Mouse (Mus musculus) layer of hippocampus, adult 9-10 months (tissue): ENCODE data around the gene Opn4.

ENCODE experiments used
- DNase-seq: peaks from one replicate; pipeline ENCODE4 v3.0.0; 2022; ENCODE audit warnings: low spot score

The Opn4 gene

GRCm38 (mm10) chr14:34599941-34600340, at the start of gene Opn4:
Gene Opn4, minus strand, starts transcription at chr14:34600142.
- DNase-seq, result no peak

- no peak for DNase-seq
Measured at GRCm38 (mm10) chr14:34647870-34648475, 48.0 kb upstream of the Opn4 start.

- DNase-seq, result no peak
Measured at GRCm38 (mm10) chr14:34644140-34644539, 44.2 kb upstream of the Opn4 start.

GRCm38 (mm10) chr14:34635721-34636120, 35.8 kb upstream of the Opn4 start:
- DNase-seq, result no peak

GRCm38 (mm10) chr14:34635192-34635591, 35.2 kb upstream of the Opn4 start:
- DNase-seq, result no peak

- no peak for DNase-seq
Measured at GRCm38 (mm10) chr14:34632722-34633448, 32.9 kb upstream of the Opn4 start.

GRCm38 (mm10) chr14:34626824-34627223, 26.9 kb upstream of the Opn4 start:
- DNase-seq, result no peak

GRCm38 (mm10) chr14:34623531-34624210, 23.7 kb upstream of the Opn4 start:
- DNase-seq, result no peak

- no peak for DNase-seq
Measured at GRCm38 (mm10) chr14:34623074-34623473, 23.1 kb upstream of the Opn4 start.

GRCm38 (mm10) chr14:34620611-34621376, 20.9 kb upstream of the Opn4 start:
- DNase-seq, result no peak

GRCm38 (mm10) chr14:34618808-34619207, 18.9 kb upstream of the Opn4 start:
- no peak for DNase-seq

- peak; percentile 53 for DNase-seq
Measured at GRCm38 (mm10) chr14:34616821-34617220, 16.9 kb upstream of the Opn4 start.

- no peak for DNase-seq
Measured at GRCm38 (mm10) chr14:34615625-34616024, 15.7 kb upstream of the Opn4 start.

GRCm38 (mm10) chr14:34615082-34615481, 15.1 kb upstream of the Opn4 start:
- DNase-seq, result no peak

GRCm38 (mm10) chr14:34614551-34614950, 14.6 kb upstream of the Opn4 start:
- no peak for DNase-seq

GRCm38 (mm10) chr14:34613523-34613922, 13.6 kb upstream of the Opn4 start:
- DNase-seq, result no peak

- no peak for DNase-seq
Measured at GRCm38 (mm10) chr14:34612222-34612621, 12.3 kb upstream of the Opn4 start.

GRCm38 (mm10) chr14:34611591-34611990, 11.6 kb upstream of the Opn4 start:
- DNase-seq, result no peak

- no peak for DNase-seq
Measured at GRCm38 (mm10) chr14:34601910-34602309, 2.0 kb upstream of the Opn4 start.

- no peak for DNase-seq
Measured at GRCm38 (mm10) chr14:34595596-34596255, 4.2 kb downstream of the Opn4 start.

- DNase-seq, result no peak
Measured at GRCm38 (mm10) chr14:34591741-34592535, 8.0 kb downstream of the Opn4 start.
